Mouse (Mus musculus) lung, embryonic 16.5 days (tissue): Measurements from ENCODE around the gene Slco3a1. TPM values are rescaled to one million over a fixed set of nuclear protein-coding genes. Genes with fewer than 3 reads are reported as not detected.

Experiments used
- ATAC-seq: fragments of 200-750 bp; cut with Nextera tagmentation; 2 replicates; pipeline ENCODE4 v1.8.0; 2017; ENCODE audit warnings: low read depth, mild to moderate bottlenecking, moderate library complexity
- H3K27ac ChIP-seq: fragments of 300-500 bp; sonication (generic); 2 replicates; pipeline ENCODE4 v1.5.1; 2014; ENCODE audit warnings: mild to moderate bottlenecking, control low read depth, low read length
- H3K27me3 ChIP-seq: fragments of 300-500 bp; sonication (generic); 2 replicates; pipeline ENCODE4 v1.6.1; 2014; ENCODE audit warnings: low read depth, low read length, mixed read lengths; ENCODE audit not compliant: control insufficient read depth, insufficient read depth
- H3K36me3 ChIP-seq: fragments of 300-500 bp; sonication (generic); 2 replicates; pipeline ENCODE4 v1.6.1; 2014; ENCODE audit warnings: low read length; ENCODE audit not compliant: control insufficient read depth, insufficient read depth
- H3K4me1 ChIP-seq: fragments of 300-500 bp; sonication (generic); replicated peaks from 2 replicates; pipeline ENCODE4 v1.6.1; 2014; ENCODE audit warnings: low read length, mixed read lengths; ENCODE audit not compliant: control insufficient read depth, insufficient read depth
- H3K4me2 ChIP-seq: fragments of 300-500 bp; sonication (generic); 2 replicates; pipeline ENCODE4 v1.6.1; 2014; ENCODE audit warnings: low read depth, low read length, control low read depth
- H3K4me3 ChIP-seq: fragments of 300-500 bp; sonication (generic); 2 replicates; pipeline ENCODE4 v1.5.1; 2014; ENCODE audit warnings: mild to moderate bottlenecking, low read length, control low read depth
- H3K9ac ChIP-seq: fragments of 300-500 bp; sonication (generic); 2 replicates; pipeline ENCODE4 v1.6.1; 2014; ENCODE audit warnings: low read length, control low read depth
- H3K9me3 ChIP-seq: fragments of 300-500 bp; sonication (generic); 2 replicates; pipeline ENCODE4 v1.6.1; 2016; ENCODE audit warnings: low read length; ENCODE audit not compliant: control insufficient read depth
- WGBS: fragments of 180-500 bp; shearing (Covaris S2); extraction: QIAGEN DNeasy Blood & Tissue Kit; methylation state at CpG from one replicate; pipeline ENCODE4 v1.1.7; 2014; 5-methylcytosine and 5-hydroxymethylcytosine counted together
- polyA plus RNA-seq: library from polyadenylated mRNA; unstranded; fragments of >200 nt; fragmentation: Nextera tagmentation; extraction: Ambion mirVana; gene quantifications from 2 replicates; pipeline ENCODE4 v1.2.1, GENCODE M21; 2015

Gene Slco3a1
- polyA plus RNA-seq, 1 experiment from 2014 or later: 9.7 TPM

GRCm38 (mm10) chr7:74437534-74437933 lies 117.0 kb downstream of the Slco3a1 start:
- Histone ChIP-seq H3K9me3 (no peaks in the 10 kb centered on the region), H3K27me3 (no peaks in the 10 kb centered on the region), H3K4me2 (no peak overlapping the region), H3K4me1 (peaks cover 4% of the 10 kb centered on the region), H3K9ac (no peak overlapping the region), H3K27ac (no peak overlapping the region), H3K36me3 (no peaks in the 10 kb centered on the region), H3K4me3 (no peak overlapping the region)
- no peak for ATAC-seq
- 44% methylated on average over 1 of the region's 1 CpGs for WGBS

GRCm38 (mm10) chr7:74436642-74437041 lies 117.9 kb downstream of the Slco3a1 start:
- no peaks in the 10 kb centered on the region for H3K36me3 ChIP-seq
- H3K27me3 ChIP-seq: no peaks in the 10 kb centered on the region
- 49% methylated on average over 2 of the region's 2 CpGs for WGBS
- peak overlapping the region; percentile 9; the same call in 1 of the 2 replicates for H3K27ac ChIP-seq
- H3K9me3 ChIP-seq: no peaks in the 10 kb centered on the region
- no peak overlapping the region for H3K4me2 ChIP-seq
- H3K9ac ChIP-seq: no peak overlapping the region
- peaks cover 11% of the 10 kb centered on the region for H3K4me1 ChIP-seq
- H3K4me3 ChIP-seq: no peak overlapping the region
- ATAC-seq: peak; percentile 49; the same call in 1 of the 2 replicates

DNA sequence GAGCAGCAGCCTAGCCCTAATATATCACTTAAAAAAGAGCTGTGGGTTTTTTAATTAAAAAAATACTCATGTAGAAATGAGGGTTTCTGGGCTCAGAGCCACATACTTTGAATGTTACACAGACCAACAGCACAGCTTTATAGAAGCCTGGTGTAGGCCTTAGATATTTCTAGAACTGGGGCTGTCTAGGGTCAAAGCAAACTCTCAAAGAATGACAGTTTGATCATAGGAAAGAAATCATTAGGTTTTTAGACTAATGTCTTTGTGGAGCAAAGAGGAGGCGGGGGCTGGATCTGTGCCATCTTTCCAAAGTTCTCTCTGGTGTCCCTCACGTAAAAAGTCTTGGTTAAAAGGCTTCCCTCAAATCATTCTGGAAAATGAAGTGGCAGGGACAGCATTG lies 121.6 kb downstream of the Slco3a1 start:
- no peak overlapping the region for H3K27ac ChIP-seq
- WGBS: 36% methylated on average over 2 of the region's 2 CpGs
- peak; percentile 45; the same call in 1 of the 2 replicates for ATAC-seq

GRCm38 (mm10) chr7:74429252-74429651 lies 125.3 kb downstream of the Slco3a1 start:
- H3K4me1 ChIP-seq: peaks cover 17% of the 10 kb centered on the region
- no peak overlapping the region for H3K27ac ChIP-seq
- H3K4me3 ChIP-seq: no peak overlapping the region
- ATAC-seq: no peak
- H3K9me3 ChIP-seq: no peaks in the 10 kb centered on the region
- H3K9ac ChIP-seq: no peak overlapping the region
- 44% methylated on average over 3 of the region's 3 CpGs for WGBS
- H3K4me2 ChIP-seq: no peak overlapping the region
- no peaks in the 10 kb centered on the region for H3K27me3 ChIP-seq
- H3K36me3 ChIP-seq: no peaks in the 10 kb centered on the region

More for the DNA sequence above, 121.6 kb downstream of the Slco3a1 start:
- Histone ChIP-seq H3K36me3 (no peaks in the 10 kb centered on the region), H3K27me3 (no peaks in the 10 kb centered on the region), H3K9ac (no peak overlapping the region), H3K4me2 (no peak overlapping the region), H3K4me3 (no peak overlapping the region), H3K9me3 (no peaks in the 10 kb centered on the region), H3K4me1 (peaks cover 11% of the 10 kb centered on the region)

- Histone ChIP-seq H3K4me3 (no peak overlapping the region), H3K4me2 (no peak overlapping the region), H3K36me3 (no peaks in the 10 kb centered on the region), H3K9ac (no peak overlapping the region), H3K9me3 (no peaks in the 10 kb centered on the region), H3K27me3 (no peaks in the 10 kb centered on the region), H3K27ac (no peak overlapping the region), H3K4me1 (peaks cover 23% of the 10 kb centered on the region)
- no peak for ATAC-seq
- WGBS: 48% methylated on average over 1 of the region's 1 CpGs
Measured at GRCm38 (mm10) chr7:74427135-74427534, 127.4 kb downstream of the Slco3a1 start.

DNA sequence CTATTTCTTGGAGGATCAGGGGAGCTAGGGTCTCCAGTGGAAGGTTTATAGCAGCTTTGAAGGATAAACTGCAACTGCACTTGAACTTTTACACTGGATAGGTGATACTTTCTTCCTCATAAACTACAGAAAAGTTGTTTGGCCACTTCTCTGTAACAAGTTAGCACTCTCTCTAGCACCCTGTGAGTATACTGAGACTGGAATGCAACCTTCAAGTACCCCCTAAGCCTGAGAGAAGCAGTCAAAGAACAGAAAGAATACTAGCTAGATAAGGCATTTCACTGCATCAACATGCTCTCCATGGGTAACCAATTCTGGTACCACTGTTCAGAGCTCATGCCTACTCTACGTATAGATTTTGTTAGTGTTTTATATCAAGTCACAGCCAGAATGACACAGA lies 128.6 kb downstream of the Slco3a1 start:
- no peaks in the 10 kb centered on the region for H3K36me3 ChIP-seq
- no peak overlapping the region for H3K4me3 ChIP-seq
- H3K4me2 ChIP-seq: no peak overlapping the region
- no peak overlapping the region for H3K9ac ChIP-seq
- H3K4me1 ChIP-seq: peaks cover 20% of the 10 kb centered on the region
- ATAC-seq: peak; percentile 24; the same call in 1 of the 2 replicates
- 61% methylated on average over 1 of the region's 1 CpGs for WGBS
- H3K27ac ChIP-seq: peak overlapping the region; percentile 24; the same call in 1 of the 2 replicates
- H3K9me3 ChIP-seq: no peaks in the 10 kb centered on the region
- H3K27me3 ChIP-seq: no peaks in the 10 kb centered on the region

- WGBS: 31% methylated on average over 9 of the region's 9 CpGs
- no peak overlapping the region for H3K4me3 ChIP-seq
- H3K36me3 ChIP-seq: no peaks in the 10 kb centered on the region
- no peaks in the 10 kb centered on the region for H3K27me3 ChIP-seq
- no peak overlapping the region for H3K4me2 ChIP-seq
- no peak overlapping the region for H3K9ac ChIP-seq
- H3K9me3 ChIP-seq: no peaks in the 10 kb centered on the region
- peak; percentile 85 for ATAC-seq
- H3K27ac ChIP-seq: peak overlapping the region; percentile 82
- H3K4me1 ChIP-seq: peaks cover 20% of the 10 kb centered on the region
Measured at GRCm38 (mm10) chr7:74423928-74424850, 130.4 kb downstream of the Slco3a1 start.

DNA sequence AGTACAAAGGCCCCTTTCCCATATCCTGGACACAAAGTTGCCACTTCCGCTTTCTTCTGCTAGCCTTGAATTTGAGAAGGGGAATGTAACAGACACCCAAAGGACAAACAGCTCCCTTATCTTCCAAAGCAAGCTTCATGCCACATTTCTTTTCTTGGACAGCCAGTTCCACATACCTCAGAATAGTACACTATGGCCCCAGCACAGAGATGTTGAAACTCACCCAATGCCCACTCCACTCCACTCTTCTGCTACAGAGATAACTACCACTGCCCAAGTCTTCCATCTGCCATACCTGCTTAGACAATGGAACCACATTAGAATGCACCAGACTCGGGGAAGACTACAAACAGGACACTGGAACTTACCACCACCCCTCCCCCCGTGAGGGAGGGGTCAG lies 131.3 kb downstream of the Slco3a1 start:
- no peak for ATAC-seq
- H3K4me1 ChIP-seq: peaks cover 20% of the 10 kb centered on the region
- H3K9me3 ChIP-seq: no peaks in the 10 kb centered on the region
- H3K4me2 ChIP-seq: no peak overlapping the region
- 59% methylated on average over 3 of the region's 3 CpGs for WGBS
- H3K27me3 ChIP-seq: no peaks in the 10 kb centered on the region
- no peak overlapping the region for H3K4me3 ChIP-seq
- H3K27ac ChIP-seq: peak overlapping the region; percentile 82
- H3K36me3 ChIP-seq: no peaks in the 10 kb centered on the region
- H3K9ac ChIP-seq: no peak overlapping the region

- peaks cover 20% of the 10 kb centered on the region for H3K4me1 ChIP-seq
- no peak overlapping the region for H3K27ac ChIP-seq
- no peak for ATAC-seq
- H3K27me3 ChIP-seq: no peaks in the 10 kb centered on the region
- H3K36me3 ChIP-seq: no peaks in the 10 kb centered on the region
- H3K9me3 ChIP-seq: no peaks in the 10 kb centered on the region
- H3K4me3 ChIP-seq: no peak overlapping the region
- WGBS: 78% methylated on average over 2 of the region's 2 CpGs
- no peak overlapping the region for H3K4me2 ChIP-seq
- H3K9ac ChIP-seq: no peak overlapping the region
Measured at GRCm38 (mm10) chr7:74422731-74423130, 131.8 kb downstream of the Slco3a1 start.
